Mouse (Mus musculus) embryonic facial prominence, embryonic 10.5 days (tissue): ENCODE results near the gene Mier1. TPM values are rescaled to one million over a fixed set of nuclear protein-coding genes. Genes with fewer than 3 reads are reported as not detected.

Experiments
- DNase-seq: peaks from one replicate; pipeline ENCODE4 v3.0.0-alpha.2; 2017; ENCODE audit warnings: low spot score
- H3K27ac ChIP-seq: fragments of 300-500 bp; sonication (generic); replicated peaks from 2 replicates; pipeline ENCODE4 v1.5.1; 2016; ENCODE audit warnings: mild to moderate bottlenecking
- H3K27me3 ChIP-seq: fragments of 300-500 bp; sonication (generic); replicated peaks from 2 replicates; pipeline ENCODE4 v1.6.1; 2016; ENCODE audit warnings: low read depth, mild to moderate bottlenecking; ENCODE audit not compliant: poor library complexity, severe bottlenecking
- H3K36me3 ChIP-seq: fragments of 300-500 bp; sonication (generic); replicated peaks from 2 replicates; pipeline ENCODE4 v1.6.1; 2016; ENCODE audit warnings: mild to moderate bottlenecking, moderate library complexity
- H3K4me1 ChIP-seq: fragments of 300-500 bp; sonication (generic); 2 replicates; pipeline ENCODE4 v1.6.1; 2016
- H3K4me3 ChIP-seq: fragments of 300-500 bp; sonication (generic); 2 replicates; pipeline ENCODE4 v1.5.1; 2016; ENCODE audit warnings: mild to moderate bottlenecking, moderate library complexity
- H3K9me3 ChIP-seq: fragments of 300-500 bp; sonication (generic); 2 replicates; pipeline ENCODE4 v1.6.1; 2016; ENCODE audit warnings: mild to moderate bottlenecking
- WGBS: fragments of 180-500 bp; shearing (Covaris S2); methylation state at CpG from one replicate; pipeline ENCODE4 v1.1.7; 2016; 5-methylcytosine and 5-hydroxymethylcytosine counted together
- polyA plus RNA-seq: library from polyadenylated mRNA; unstranded; fragments of >200 nt; fragmentation: Nextera tagmentation; extraction: Ambion mirVana; gene quantifications from 2 replicates; pipeline ENCODE4 v1.2.1, GENCODE M21; 2016

Mier1 gene
- polyA plus RNA-seq, 1 experiment from 2014 or later = 44.3 TPM

DNA sequence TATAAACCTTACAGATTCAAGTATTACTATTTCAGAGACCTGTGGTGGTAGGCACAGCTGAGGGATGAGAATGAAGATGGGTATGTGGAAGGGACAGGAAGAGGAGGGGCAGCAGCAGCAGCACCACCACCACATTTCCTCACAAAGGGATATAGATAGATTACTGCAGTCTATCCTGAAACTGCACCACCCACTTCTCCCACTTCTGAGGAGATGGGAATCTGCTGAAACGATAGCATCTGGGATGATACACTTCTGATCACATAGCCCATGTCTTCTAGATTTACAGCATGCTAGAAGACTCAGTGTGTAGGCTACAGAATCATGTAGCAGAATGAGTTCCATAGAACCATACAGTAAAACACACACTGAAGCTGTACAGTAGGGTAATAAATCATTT is 63.5 kb downstream of the Mier1 start:
- H3K36me3 ChIP-seq = peaks cover 88% of the 10 kb centered on the region
- WGBS = 91% methylated on average over 1 of the region's 1 CpGs

DNA sequence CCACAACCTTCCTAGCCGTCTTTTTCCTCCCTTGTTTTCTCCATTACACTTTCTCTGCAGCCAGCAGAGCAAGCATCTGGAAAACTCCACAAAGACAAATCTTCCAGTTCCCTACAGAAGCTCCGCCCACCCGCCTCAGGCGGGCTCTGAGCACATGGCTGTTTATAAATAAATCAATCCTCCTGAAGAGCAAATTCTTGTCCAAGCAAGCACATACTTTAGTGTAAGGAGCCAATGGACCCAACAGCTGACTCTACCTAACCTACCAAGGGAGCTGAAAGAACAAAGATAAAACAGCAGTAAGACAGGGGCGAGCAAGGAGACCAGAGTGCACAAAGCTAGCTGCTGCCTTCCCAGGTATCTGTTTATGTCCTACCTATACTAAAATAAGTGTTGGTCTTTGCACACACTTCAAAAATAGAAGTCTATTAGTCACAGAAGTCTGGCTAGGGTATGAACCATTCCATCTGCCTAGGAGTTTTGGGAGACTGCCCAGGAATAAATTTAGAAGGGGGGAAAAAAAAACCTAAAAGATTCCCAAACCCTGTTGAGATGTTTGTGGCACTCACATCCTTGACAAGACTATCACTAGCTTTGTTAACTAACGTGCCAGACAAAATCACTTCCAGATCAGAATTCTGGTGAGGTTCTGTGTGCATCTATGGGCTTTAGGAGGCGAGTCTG is 64.6 kb downstream of the Mier1 start:
- WGBS = 89% methylated on average over 7 of the region's 7 CpGs
- DNase-seq = no peak
- no peaks in the 10 kb centered on the region for H3K27me3 ChIP-seq
- H3K9me3 ChIP-seq = no peaks in the 10 kb centered on the region
- peaks cover 5% of the 10 kb centered on the region; the same call in 1 of the 2 replicates for H3K4me1 ChIP-seq
- H3K4me3 ChIP-seq = no peak overlapping the region
- H3K27ac ChIP-seq = no peak overlapping the region
- peaks cover 89% of the 10 kb centered on the region for H3K36me3 ChIP-seq

More for the DNA sequence above, 63.5 kb downstream of the Mier1 start:
- Histone ChIP-seq H3K27me3 (no peaks in the 10 kb centered on the region), H3K4me1 (peaks cover 5% of the 10 kb centered on the region; the same call in 1 of the 2 replicates), H3K27ac (no peak overlapping the region), H3K9me3 (no peaks in the 10 kb centered on the region), H3K4me3 (no peak overlapping the region)
- DNase-seq = no peak

- Histone ChIP-seq H3K4me1 (peaks cover 5% of the 10 kb centered on the region; the same call in 1 of the 2 replicates), H3K4me3 (no peak overlapping the region), H3K27ac (no peak overlapping the region), H3K9me3 (no peaks in the 10 kb centered on the region), H3K36me3 (peaks cover 89% of the 10 kb centered on the region), H3K27me3 (no peaks in the 10 kb centered on the region)
- 78% methylated on average over 3 of the region's 3 CpGs for WGBS
- no peak for DNase-seq
Observed at GRCm38 (mm10) chr4:103179581-103179980, 65.4 kb downstream of the Mier1 start.

- peaks cover 5% of the 10 kb centered on the region; the same call in 1 of the 2 replicates for H3K4me1 ChIP-seq
- H3K4me3 ChIP-seq = no peak overlapping the region
- H3K27ac ChIP-seq = no peak overlapping the region
- no peaks in the 10 kb centered on the region for H3K27me3 ChIP-seq
- DNase-seq = no peak
- H3K9me3 ChIP-seq = no peaks in the 10 kb centered on the region
- WGBS = 76% methylated on average over 8 of the region's 8 CpGs
- peaks cover 87% of the 10 kb centered on the region for H3K36me3 ChIP-seq
Observed at GRCm38 (mm10) chr4:103180300-103180888, 66.2 kb downstream of the Mier1 start.

- Histone ChIP-seq H3K9me3 (0 out of 2 replicates have a peak, but pooled peaks cover 2% of the 10 kb centered on the region), H3K4me1 (no peaks in the 10 kb centered on the region), H3K4me3 (no peak overlapping the region), H3K27ac (no peak overlapping the region), H3K27me3 (no peaks in the 10 kb centered on the region), H3K36me3 (peaks cover 90% of the 10 kb centered on the region)
- WGBS = 91% methylated on average over 8 of the region's 8 CpGs
- no peak for DNase-seq
Observed at GRCm38 (mm10) chr4:103188786-103189640, 74.8 kb downstream of the Mier1 start.

GRCm38 (mm10) chr4:103192421-103192820 is 78.2 kb downstream of the Mier1 start:
- no peak for DNase-seq
- 86% methylated on average over 2 of the region's 2 CpGs for WGBS
- Histone ChIP-seq H3K4me1 (no peaks in the 10 kb centered on the region), H3K4me3 (no peak overlapping the region), H3K27ac (no peak overlapping the region), H3K36me3 (peaks cover 91% of the 10 kb centered on the region), H3K9me3 (0 out of 2 replicates have a peak, but pooled peaks cover 2% of the 10 kb centered on the region), H3K27me3 (no peaks in the 10 kb centered on the region)

GRCm38 (mm10) chr4:103197401-103197800 is 83.2 kb downstream of the Mier1 start:
- no peak overlapping the region for H3K27ac ChIP-seq
- 94% methylated on average over 8 of the region's 8 CpGs for WGBS
- H3K4me3 ChIP-seq = no peak overlapping the region
- H3K36me3 ChIP-seq = peaks cover 83% of the 10 kb centered on the region
- no peaks in the 10 kb centered on the region for H3K27me3 ChIP-seq
- no peak for DNase-seq
- no peaks in the 10 kb centered on the region for H3K4me1 ChIP-seq
- H3K9me3 ChIP-seq = 0 out of 2 replicates have a peak, but pooled peaks cover 2% of the 10 kb centered on the region

- Histone ChIP-seq H3K27ac (no peak overlapping the region), H3K9me3 (no peaks in the 10 kb centered on the region), H3K36me3 (peaks cover 77% of the 10 kb centered on the region), H3K27me3 (no peaks in the 10 kb centered on the region), H3K4me3 (no peak overlapping the region), H3K4me1 (no peaks in the 10 kb centered on the region)
- 46% methylated on average over 4 of the region's 4 CpGs for WGBS
- DNase-seq = no peak
Observed at GRCm38 (mm10) chr4:103199086-103199485, 84.9 kb downstream of the Mier1 start.

DNA sequence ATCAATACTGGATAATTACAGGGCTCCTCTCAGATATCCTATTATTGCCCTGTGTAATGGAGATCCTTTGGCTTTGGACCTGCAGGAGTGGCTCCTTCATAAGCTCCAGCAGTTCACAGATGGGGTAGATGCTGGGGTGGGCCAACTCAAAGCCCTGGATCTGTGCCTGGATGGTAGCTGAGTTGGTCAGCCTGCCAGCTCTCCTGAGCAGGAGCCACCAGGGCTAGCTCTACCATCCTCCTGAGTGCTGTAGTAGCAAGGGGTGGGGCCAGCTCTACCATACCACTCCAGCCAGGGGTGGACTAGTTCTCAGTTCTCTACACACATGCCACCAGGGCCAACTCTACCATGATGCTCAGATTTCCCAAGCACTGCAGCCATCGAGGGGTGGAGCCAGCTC is 85.9 kb downstream of the Mier1 start:
- H3K4me1 ChIP-seq = no peaks in the 10 kb centered on the region
- no peak overlapping the region for H3K4me3 ChIP-seq
- no peaks in the 10 kb centered on the region for H3K27me3 ChIP-seq
- DNase-seq = no peak
- H3K9me3 ChIP-seq = no peaks in the 10 kb centered on the region
- H3K36me3 ChIP-seq = peaks cover 78% of the 10 kb centered on the region
- H3K27ac ChIP-seq = no peak overlapping the region
- 94% methylated on average over 1 of the region's 1 CpGs for WGBS

DNA sequence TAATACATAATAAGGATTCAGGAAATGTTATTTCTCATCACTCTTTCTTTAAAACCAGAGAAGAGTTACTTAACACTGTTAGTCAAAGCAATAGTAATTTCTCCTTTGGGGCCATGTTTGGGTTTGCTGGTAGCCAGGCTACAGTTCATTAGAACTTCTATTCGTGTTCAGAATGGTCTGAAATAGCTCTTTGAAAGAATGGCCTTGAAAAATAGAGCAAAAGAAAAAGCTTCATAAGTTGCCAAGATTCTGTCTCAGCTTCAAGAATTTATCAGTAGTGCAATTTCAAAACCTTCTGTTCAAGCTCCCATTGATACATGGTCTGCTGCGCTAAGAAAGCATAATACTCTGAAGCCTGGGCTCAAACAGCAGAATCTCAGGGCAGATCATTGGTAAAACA is 89.5 kb downstream of the Mier1 start:
- no peaks in the 10 kb centered on the region for H3K4me1 ChIP-seq
- H3K27ac ChIP-seq = no peak overlapping the region
- 92% methylated on average over 2 of the region's 2 CpGs for WGBS
- DNase-seq = no peak
- H3K9me3 ChIP-seq = no peaks in the 10 kb centered on the region
- no peaks in the 10 kb centered on the region for H3K27me3 ChIP-seq
- no peak overlapping the region for H3K4me3 ChIP-seq
- peaks cover 92% of the 10 kb centered on the region for H3K36me3 ChIP-seq

DNA sequence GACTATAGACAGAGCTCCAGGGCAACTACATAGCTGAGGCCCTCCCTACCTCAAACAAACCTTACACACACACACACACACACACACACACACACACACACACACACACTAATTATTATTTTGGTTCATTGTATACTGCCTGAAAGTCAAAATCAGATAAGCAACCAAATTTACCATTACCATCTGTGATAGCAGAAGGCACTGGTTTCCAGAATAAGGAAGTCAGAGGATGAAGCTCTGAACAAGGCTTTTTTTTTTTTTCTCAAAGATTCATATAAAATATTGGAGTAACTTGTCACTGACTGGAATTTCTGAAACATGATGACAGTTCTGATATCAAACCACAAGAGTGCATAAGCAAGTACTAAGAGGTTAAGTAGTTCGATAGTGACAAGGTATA is 94.4 kb downstream of the Mier1 start:
- no peaks in the 10 kb centered on the region for H3K9me3 ChIP-seq
- 90% methylated on average over 1 of the region's 1 CpGs for WGBS
- no peak overlapping the region for H3K27ac ChIP-seq
- peaks cover 14% of the 10 kb centered on the region for H3K4me1 ChIP-seq
- no peak for DNase-seq
- H3K36me3 ChIP-seq = peaks cover 75% of the 10 kb centered on the region
- H3K4me3 ChIP-seq = no peak overlapping the region
- no peaks in the 10 kb centered on the region for H3K27me3 ChIP-seq

- no peaks in the 10 kb centered on the region for H3K9me3 ChIP-seq
- H3K4me1 ChIP-seq = peaks cover 34% of the 10 kb centered on the region
- H3K36me3 ChIP-seq = peaks cover 24% of the 10 kb centered on the region
- H3K4me3 ChIP-seq = peak overlapping the region; percentile 95
- DNase-seq = peak; percentile 28
- peak overlapping the region; percentile 98 for H3K27ac ChIP-seq
- 4% methylated on average over 30 of the region's 30 CpGs for WGBS
- no peaks in the 10 kb centered on the region for H3K27me3 ChIP-seq
Observed at GRCm38 (mm10) chr4:103213859-103214497, 99.8 kb downstream of the Mier1 start.
